Mouse (Mus musculus): ENCODE data around the gene Igsf3. TPM values are rescaled to one million over a fixed set of nuclear protein-coding genes. Genes with fewer than 3 reads are reported as not detected.

Gene Igsf3
- polyA plus RNA-seq, 2 experiments = 1.3 to 3.2 TPM

- ATAC-seq (ENCODE audit: insufficient read depth) (no peak), DNase-seq (ENCODE audit: low read depth in 3 of 3, low spot score in 3 of 3) (no peak)
- no peak overlapping the region for H3K9ac ChIP-seq (replicated peaks)
- peaks cover 23 to 45% of the 10 kb centered on the region in 2 experiments for H3K4me1 ChIP-seq (replicated peaks; ENCODE audit: control insufficient read depth in 2 of 2, insufficient read depth in 2 of 2, low read length in 1 of 2)
- no peaks in the 10 kb centered on the region for H3K27me3 ChIP-seq (ENCODE audit: control insufficient read depth, insufficient read depth, low read length)
- H3K36me3 ChIP-seq (replicated peaks; ENCODE audit: control insufficient read depth, insufficient read depth, low read depth) = no peaks in the 10 kb centered on the region
- 55% methylated on average over 7 of the region's 7 CpGs for WGBS (ENCODE audit: insufficient replicate concordance)
- H3K9me3 ChIP-seq (ENCODE audit: control insufficient read depth, low read length) = no peaks in the 10 kb centered on the region
- no peak overlapping the region for H3K27ac ChIP-seq
- H3K4me2 ChIP-seq (ENCODE audit: low read depth) = no peak overlapping the region
- TF ChIP-seq EP300 (IDR thresholded peaks at IDR 0.05; ENCODE audit: low read depth) = no peak
- no peak for TF ChIP-seq CTCF (IDR thresholded peaks at IDR 0.05; ENCODE audit: low read depth)
- H3K4me3 ChIP-seq (ENCODE audit: insufficient read depth in 1 of 2, low read depth in 2 of 2, low read length in 2 of 2) = no peak overlapping the region
Measured at GRCm38 (mm10) chr3:101363574-101363973, 13.3 kb upstream of the Igsf3 start.

GRCm38 (mm10) chr3:101365081-101365612, 11.7 kb upstream of the Igsf3 start:
- Histone ChIP-seq H3K9ac (replicated peaks) (no peak overlapping the region), H3K4me3 (ENCODE audit: insufficient read depth in 1 of 2, low read depth in 2 of 2, low read length in 2 of 2) (no peak overlapping the region)
- ATAC-seq (ENCODE audit: insufficient read depth) = no peak

GRCm38 (mm10) chr3:101365911-101366310, 11.0 kb upstream of the Igsf3 start:
- Histone ChIP-seq H3K9ac (replicated peaks) (no peak overlapping the region), H3K27ac (peak overlapping the region; percentile 34), H3K4me3 (ENCODE audit: insufficient read depth in 1 of 2, low read depth in 2 of 2, low read length in 2 of 2) (no peak overlapping the region), H3K4me1 (replicated peaks; ENCODE audit: control insufficient read depth in 2 of 2, insufficient read depth in 2 of 2, low read length in 1 of 2) (peaks cover 19 to 40% of the 10 kb centered on the region in 2 experiments), H3K36me3 (replicated peaks; ENCODE audit: control insufficient read depth, insufficient read depth, low read depth) (no peaks in the 10 kb centered on the region), H3K27me3 (ENCODE audit: control insufficient read depth, insufficient read depth, low read length) (no peaks in the 10 kb centered on the region), H3K4me2 (ENCODE audit: low read depth) (no peak overlapping the region), H3K9me3 (ENCODE audit: control insufficient read depth, low read length) (no peaks in the 10 kb centered on the region)
- TF ChIP-seq EP300 (IDR thresholded peaks at IDR 0.05; ENCODE audit: low read depth) (no peak), CTCF (IDR thresholded peaks at IDR 0.05; ENCODE audit: low read depth) (no peak)
- 50% methylated on average over 9 of the region's 9 CpGs for WGBS (ENCODE audit: insufficient replicate concordance)
- no peak for ATAC-seq (ENCODE audit: insufficient read depth)
- DNase-seq (ENCODE audit: low read depth in 3 of 3, low spot score in 3 of 3) = no peak

More at GRCm38 (mm10) chr3:101365081-101365612, 11.7 kb upstream of the Igsf3 start:
- no peak for DNase-seq (ENCODE audit: low read depth in 3 of 3, low spot score in 3 of 3)
- Histone ChIP-seq H3K4me1 (replicated peaks; ENCODE audit: control insufficient read depth in 2 of 2, insufficient read depth in 2 of 2, low read length in 1 of 2) (peaks cover 23 to 41% of the 10 kb centered on the region in 2 experiments), H3K36me3 (replicated peaks; ENCODE audit: control insufficient read depth, insufficient read depth, low read depth) (no peaks in the 10 kb centered on the region), H3K27me3 (ENCODE audit: control insufficient read depth, insufficient read depth, low read length) (no peaks in the 10 kb centered on the region), H3K27ac (no peak overlapping the region), H3K9me3 (ENCODE audit: control insufficient read depth, low read length) (no peaks in the 10 kb centered on the region), H3K4me2 (ENCODE audit: low read depth) (no peak overlapping the region)
- TF ChIP-seq CTCF (IDR thresholded peaks at IDR 0.05; ENCODE audit: low read depth) (no peak), EP300 (IDR thresholded peaks at IDR 0.05; ENCODE audit: low read depth) (no peak)
- WGBS (ENCODE audit: insufficient replicate concordance) = 73% methylated on average over 6 of the region's 6 CpGs

- no peak for TF ChIP-seq CTCF (IDR thresholded peaks at IDR 0.05; ENCODE audit: low read depth)
- peak; percentile 77 for TF ChIP-seq EP300 (IDR thresholded peaks at IDR 0.05; ENCODE audit: low read depth)
- H3K36me3 ChIP-seq (replicated peaks; ENCODE audit: control insufficient read depth, insufficient read depth, low read depth) = no peaks in the 10 kb centered on the region
- peaks cover 19 to 41% of the 10 kb centered on the region in 2 experiments for H3K4me1 ChIP-seq (replicated peaks; ENCODE audit: control insufficient read depth in 2 of 2, insufficient read depth in 2 of 2, low read length in 1 of 2)
- ATAC-seq (ENCODE audit: insufficient read depth) (peak; percentile 90), DNase-seq (ENCODE audit: low read depth in 3 of 3, low spot score in 3 of 3) (peak; percentile 66 to 72 (median 70))
- WGBS (ENCODE audit: insufficient replicate concordance) = 5% methylated on average over 11 of the region's 11 CpGs
- H3K4me3 ChIP-seq (ENCODE audit: insufficient read depth in 1 of 2, low read depth in 2 of 2, low read length in 2 of 2) = peak overlapping the region in 1 of 2 experiments; percentile 9; a peak in 1 of 4 replicates
- no peaks in the 10 kb centered on the region for H3K27me3 ChIP-seq (ENCODE audit: control insufficient read depth, insufficient read depth, low read length)
- H3K9ac ChIP-seq (replicated peaks) = peak overlapping the region; percentile 58
- H3K9me3 ChIP-seq (ENCODE audit: control insufficient read depth, low read length) = no peaks in the 10 kb centered on the region
- peak overlapping the region; percentile 64 for H3K4me2 ChIP-seq (ENCODE audit: low read depth)
- peak overlapping the region; percentile 69 for H3K27ac ChIP-seq
Measured at GRCm38 (mm10) chr3:101367372-101367771, 9.5 kb upstream of the Igsf3 start.

DNA sequence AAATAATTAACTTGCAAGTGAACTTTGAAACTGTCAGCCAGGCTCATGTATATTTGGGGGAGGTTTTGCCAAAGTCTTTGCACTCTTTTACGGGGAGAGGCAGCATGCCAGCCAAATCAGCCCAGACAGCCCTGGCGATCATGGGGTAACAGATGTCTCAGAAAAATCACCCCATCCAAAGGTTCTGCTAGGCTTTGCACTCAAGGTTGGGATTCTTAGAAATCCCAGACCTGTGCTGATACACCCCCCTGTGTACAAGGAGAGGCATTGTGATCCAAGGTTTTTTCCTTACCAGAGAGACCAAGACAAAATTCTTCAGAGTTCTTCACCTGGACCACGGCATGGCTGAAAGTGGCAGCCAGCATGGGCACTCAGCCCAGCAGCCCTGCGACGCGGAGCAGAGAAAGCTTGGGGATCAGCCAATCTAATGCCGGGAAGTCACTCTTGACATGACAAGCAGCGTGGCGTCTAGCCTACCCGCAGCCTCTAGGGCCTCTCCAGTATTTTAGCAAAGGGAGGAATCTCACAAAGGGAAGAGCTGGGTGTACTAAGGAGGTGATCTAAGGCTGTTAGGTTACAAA, 7.5 kb upstream of the Igsf3 start:
- no peak for ATAC-seq (ENCODE audit: insufficient read depth)
- no peaks in the 10 kb centered on the region for H3K36me3 ChIP-seq (replicated peaks; ENCODE audit: control insufficient read depth, insufficient read depth, low read depth)
- no peak for DNase-seq (ENCODE audit: low read depth in 3 of 3, low spot score in 3 of 3)
- H3K27me3 ChIP-seq (ENCODE audit: control insufficient read depth, insufficient read depth, low read length) = no peaks in the 10 kb centered on the region
- TF ChIP-seq EP300 (IDR thresholded peaks at IDR 0.05; ENCODE audit: low read depth) = no peak
- no peak for TF ChIP-seq CTCF (IDR thresholded peaks at IDR 0.05; ENCODE audit: low read depth)
- no peak overlapping the region for H3K4me3 ChIP-seq (ENCODE audit: insufficient read depth in 1 of 2, low read depth in 2 of 2, low read length in 2 of 2)
- no peak overlapping the region for H3K9ac ChIP-seq (replicated peaks)
- 64% methylated on average over 10 of the region's 10 CpGs for WGBS (ENCODE audit: insufficient replicate concordance)
- no peak overlapping the region for H3K27ac ChIP-seq
- no peak overlapping the region for H3K4me2 ChIP-seq (ENCODE audit: low read depth)
- H3K9me3 ChIP-seq (ENCODE audit: control insufficient read depth, low read length) = no peaks in the 10 kb centered on the region
- H3K4me1 ChIP-seq (replicated peaks; ENCODE audit: control insufficient read depth in 2 of 2, insufficient read depth in 2 of 2, low read length in 1 of 2) = peaks cover 20 to 47% of the 10 kb centered on the region in 2 experiments

All from liver, embryonic 14.5 days (tissue).